Mouse (Mus musculus) hindbrain, embryonic 12.5 days (tissue): ENCODE measurements around the gene Lmbr1. TPM values are rescaled to one million over a fixed set of nuclear protein-coding genes. Genes with fewer than 3 reads are reported as not detected.

ENCODE experiments used
- ATAC-seq: fragments of 200-750 bp; cut with Nextera tagmentation; 2 replicates; pipeline ENCODE4 v1.8.0; 2017; ENCODE audit warnings: moderate TSS enrichment; ENCODE audit not compliant: low FRiP score
- H3K27ac ChIP-seq: fragments of 300-500 bp; sonication (generic); 2 replicates; pipeline ENCODE4 v1.5.1; 2016; ENCODE audit warnings: mild to moderate bottlenecking
- H3K27me3 ChIP-seq: fragments of 300-500 bp; sonication (generic); 2 replicates; pipeline ENCODE4 v1.6.1; 2016; ENCODE audit warnings: mild to moderate bottlenecking
- H3K36me3 ChIP-seq: fragments of 300-500 bp; sonication (generic); 2 replicates; pipeline ENCODE4 v1.6.1; 2016; ENCODE audit warnings: mild to moderate bottlenecking
- H3K4me1 ChIP-seq: fragments of 300-500 bp; sonication (generic); 2 replicates; pipeline ENCODE4 v1.6.1; 2016
- H3K4me2 ChIP-seq: fragments of 300-500 bp; sonication (generic); replicated peaks from 2 replicates; pipeline ENCODE4 v1.6.1; 2016; ENCODE audit warnings: mild to moderate bottlenecking
- H3K4me3 ChIP-seq: fragments of 300-500 bp; sonication (generic); 2 replicates; pipeline ENCODE4 v1.5.1; 2016; ENCODE audit warnings: mild to moderate bottlenecking
- H3K9ac ChIP-seq: fragments of 300-500 bp; sonication (generic); 2 replicates; pipeline ENCODE4 v1.6.1; 2016; ENCODE audit warnings: mild to moderate bottlenecking, moderate library complexity
- H3K9me3 ChIP-seq: fragments of 300-500 bp; sonication (generic); replicated peaks from 2 replicates; pipeline ENCODE4 v1.6.1; 2016; ENCODE audit warnings: mild to moderate bottlenecking
- WGBS: fragments of 180-500 bp; shearing (Covaris S2); methylation state at CpG from one replicate; pipeline ENCODE4 v1.1.7; 2016; 5-methylcytosine and 5-hydroxymethylcytosine counted together
- polyA plus RNA-seq: library from polyadenylated mRNA; unstranded; fragments of >200 nt; fragmentation: Nextera tagmentation; extraction: Ambion mirVana; gene quantifications from 2 replicates; pipeline ENCODE4 v1.2.1, GENCODE M21; 2016

Lmbr1 gene
- polyA plus RNA-seq, 1 experiment from 2014 or later: 17.9 TPM

- no peak for ATAC-seq
- no peak overlapping the region for H3K4me2 ChIP-seq
- 62% methylated on average over 5 of the region's 5 CpGs for WGBS
- H3K27me3 ChIP-seq: no peaks in the 10 kb centered on the region
- no peak overlapping the region for H3K4me3 ChIP-seq
- H3K9me3 ChIP-seq: no peaks in the 10 kb centered on the region
- H3K36me3 ChIP-seq: no peaks in the 10 kb centered on the region
- no peak overlapping the region for H3K9ac ChIP-seq
- no peaks in the 10 kb centered on the region for H3K4me1 ChIP-seq
- H3K27ac ChIP-seq: no peak overlapping the region
Observed at GRCm38 (mm10) chr5:29335836-29336235, 42.4 kb downstream of the Lmbr1 start.

GRCm38 (mm10) chr5:29322503-29322902 is 55.7 kb downstream of the Lmbr1 start:
- 96% methylated on average over 2 of the region's 2 CpGs for WGBS
- no peak overlapping the region for H3K4me3 ChIP-seq
- no peak overlapping the region for H3K4me2 ChIP-seq
- H3K9ac ChIP-seq: no peak overlapping the region
- no peak overlapping the region for H3K27ac ChIP-seq
- H3K4me1 ChIP-seq: no peaks in the 10 kb centered on the region
- H3K27me3 ChIP-seq: no peaks in the 10 kb centered on the region
- H3K9me3 ChIP-seq: no peaks in the 10 kb centered on the region
- H3K36me3 ChIP-seq: no peaks in the 10 kb centered on the region
- ATAC-seq: no peak

- WGBS: 88% methylated on average over 3 of the region's 3 CpGs
- H3K9ac ChIP-seq: no peak overlapping the region
Observed at GRCm38 (mm10) chr5:29309191-29309590, 69.0 kb downstream of the Lmbr1 start.

GRCm38 (mm10) chr5:29293194-29293593 is 85.0 kb downstream of the Lmbr1 start:
- Histone ChIP-seq H3K4me1 (no peaks in the 10 kb centered on the region), H3K27me3 (no peaks in the 10 kb centered on the region), H3K4me3 (no peak overlapping the region), H3K36me3 (no peaks in the 10 kb centered on the region), H3K9ac (no peak overlapping the region), H3K4me2 (no peak overlapping the region), H3K9me3 (no peaks in the 10 kb centered on the region), H3K27ac (no peak overlapping the region)
- no peak for ATAC-seq
- 24% methylated on average over 2 of the region's 2 CpGs for WGBS

More at GRCm38 (mm10) chr5:29309191-29309590, 69.0 kb downstream of the Lmbr1 start:
- Histone ChIP-seq H3K27ac (no peak overlapping the region), H3K4me1 (no peaks in the 10 kb centered on the region), H3K36me3 (peaks cover 6% of the 10 kb centered on the region), H3K27me3 (no peaks in the 10 kb centered on the region), H3K9me3 (no peaks in the 10 kb centered on the region), H3K4me2 (no peak overlapping the region), H3K4me3 (no peak overlapping the region)
- ATAC-seq: no peak

- Histone ChIP-seq H3K27me3 (no peaks in the 10 kb centered on the region), H3K4me1 (no peaks in the 10 kb centered on the region), H3K9ac (no peak overlapping the region), H3K4me3 (no peak overlapping the region), H3K36me3 (no peaks in the 10 kb centered on the region), H3K4me2 (no peak overlapping the region), H3K27ac (no peak overlapping the region), H3K9me3 (no peaks in the 10 kb centered on the region)
- 93% methylated on average over 3 of the region's 3 CpGs for WGBS
- no peak for ATAC-seq
Observed at GRCm38 (mm10) chr5:29290110-29290509, 88.1 kb downstream of the Lmbr1 start.

- 87% methylated on average over 6 of the region's 6 CpGs for WGBS
- H3K27me3 ChIP-seq: no peaks in the 10 kb centered on the region
- no peak overlapping the region for H3K27ac ChIP-seq
- no peaks in the 10 kb centered on the region for H3K4me1 ChIP-seq
- H3K4me2 ChIP-seq: no peak overlapping the region
- H3K36me3 ChIP-seq: no peaks in the 10 kb centered on the region
- no peaks in the 10 kb centered on the region for H3K9me3 ChIP-seq
- ATAC-seq: no peak
- no peak overlapping the region for H3K4me3 ChIP-seq
- no peak overlapping the region for H3K9ac ChIP-seq
Observed at GRCm38 (mm10) chr5:29289703-29290102, 88.5 kb downstream of the Lmbr1 start.

GRCm38 (mm10) chr5:29281081-29281480 is 97.1 kb downstream of the Lmbr1 start:
- WGBS: 88% methylated on average over 3 of the region's 3 CpGs
- Histone ChIP-seq H3K9ac (no peak overlapping the region), H3K27me3 (no peaks in the 10 kb centered on the region), H3K27ac (no peak overlapping the region), H3K4me1 (no peaks in the 10 kb centered on the region), H3K9me3 (no peaks in the 10 kb centered on the region), H3K4me2 (no peak overlapping the region), H3K4me3 (no peak overlapping the region), H3K36me3 (no peaks in the 10 kb centered on the region)
- ATAC-seq: no peak

- H3K27ac ChIP-seq: no peak overlapping the region
- no peaks in the 10 kb centered on the region for H3K9me3 ChIP-seq
- H3K27me3 ChIP-seq: no peaks in the 10 kb centered on the region
- no peak for ATAC-seq
- H3K36me3 ChIP-seq: no peaks in the 10 kb centered on the region
- no peak overlapping the region for H3K4me2 ChIP-seq
- no peak overlapping the region for H3K4me3 ChIP-seq
- no peak overlapping the region for H3K9ac ChIP-seq
- no peaks in the 10 kb centered on the region for H3K4me1 ChIP-seq
Observed at GRCm38 (mm10) chr5:29274746-29275145, 103.4 kb downstream of the Lmbr1 start.

GRCm38 (mm10) chr5:29273426-29273825 is 104.8 kb downstream of the Lmbr1 start:
- H3K4me2 ChIP-seq: no peak overlapping the region
- H3K9me3 ChIP-seq: no peaks in the 10 kb centered on the region
- H3K27ac ChIP-seq: no peak overlapping the region
- no peak for ATAC-seq
- H3K4me1 ChIP-seq: no peaks in the 10 kb centered on the region
- no peak overlapping the region for H3K9ac ChIP-seq
- no peak overlapping the region for H3K4me3 ChIP-seq
- WGBS: 80% methylated on average over 2 of the region's 2 CpGs
- no peaks in the 10 kb centered on the region for H3K27me3 ChIP-seq
- no peaks in the 10 kb centered on the region for H3K36me3 ChIP-seq

GRCm38 (mm10) chr5:29270879-29271278 is 107.3 kb downstream of the Lmbr1 start:
- Histone ChIP-seq H3K4me2 (no peak overlapping the region), H3K36me3 (no peaks in the 10 kb centered on the region), H3K9me3 (no peaks in the 10 kb centered on the region), H3K27me3 (no peaks in the 10 kb centered on the region), H3K4me3 (no peak overlapping the region), H3K27ac (no peak overlapping the region), H3K9ac (no peak overlapping the region), H3K4me1 (no peaks in the 10 kb centered on the region)
- WGBS: 69% methylated on average over 4 of the region's 4 CpGs
- ATAC-seq: no peak

GRCm38 (mm10) chr5:29253876-29254275 is 124.3 kb downstream of the Lmbr1 start:
- H3K27ac ChIP-seq: no peak overlapping the region; the same call in 1 of the 2 replicates
- 23% methylated on average over 2 of the region's 2 CpGs for whole genome bisulfite sequencing
- no peaks in the 10 kb centered on the region for H3K27me3 ChIP-seq
- no peak overlapping the region for H3K4me2 ChIP-seq
- H3K4me3 ChIP-seq: no peak overlapping the region
- 0 out of 2 replicates have a peak, but pooled peaks cover 6% of the 10 kb centered on the region for H3K4me1 ChIP-seq
- no peak for ATAC-seq
- no peaks in the 10 kb centered on the region for H3K9me3 ChIP-seq
- no peaks in the 10 kb centered on the region for H3K36me3 ChIP-seq
- H3K9ac ChIP-seq: no peak overlapping the region

- Histone ChIP-seq H3K9ac (no peak overlapping the region), H3K4me3 (no peak overlapping the region), H3K36me3 (no peaks in the 10 kb centered on the region; the same call in 1 of the 2 replicates), H3K9me3 (no peaks in the 10 kb centered on the region), H3K4me2 (no peak overlapping the region), H3K27me3 (no peaks in the 10 kb centered on the region), H3K27ac (no peak overlapping the region), H3K4me1 (0 out of 2 replicates have a peak, but pooled peaks cover 6% of the 10 kb centered on the region)
- ATAC-seq: no peak
- WGBS: 64% methylated on average over 1 of the region's 1 CpGs
Observed at GRCm38 (mm10) chr5:29251496-29251873, 126.7 kb downstream of the Lmbr1 start.

- Histone ChIP-seq H3K4me3 (no peak overlapping the region), H3K9ac (no peak overlapping the region), H3K4me2 (no peak overlapping the region), H3K4me1 (0 out of 2 replicates have a peak, but pooled peaks cover 6% of the 10 kb centered on the region), H3K27ac (no peak overlapping the region), H3K36me3 (no peaks in the 10 kb centered on the region; the same call in 1 of the 2 replicates), H3K27me3 (no peaks in the 10 kb centered on the region), H3K9me3 (no peaks in the 10 kb centered on the region)
- WGBS: 25% methylated on average over 8 of the region's 8 CpGs
- ATAC-seq: 0 out of 2 replicates have a peak, but pooled peaks have one; percentile 67
Observed at GRCm38 (mm10) chr5:29250795-29251495, 127.2 kb downstream of the Lmbr1 start.
